Mouse (Mus musculus) c-Kit-positive CD71-positive TER-119-positive erythroid progenitor cells, embryonic 14.5 days (primary cell): Measurements from ENCODE around the gene Tceal3.
A peak's percentile ranks its signal among the peaks of the same experiment; 100 is the strongest.
"Not testable (repeated sequence)": the region's sequence is repeated elsewhere in the genome, so short reads cannot be mapped to it uniquely, and the experiment has no call there.

Experiments
- DNase-seq: peaks from one replicate; pipeline ENCODE4 v3.0.0-alpha.2; 2013; ENCODE audit warnings: low spot score

The Tceal3 gene

DNA sequence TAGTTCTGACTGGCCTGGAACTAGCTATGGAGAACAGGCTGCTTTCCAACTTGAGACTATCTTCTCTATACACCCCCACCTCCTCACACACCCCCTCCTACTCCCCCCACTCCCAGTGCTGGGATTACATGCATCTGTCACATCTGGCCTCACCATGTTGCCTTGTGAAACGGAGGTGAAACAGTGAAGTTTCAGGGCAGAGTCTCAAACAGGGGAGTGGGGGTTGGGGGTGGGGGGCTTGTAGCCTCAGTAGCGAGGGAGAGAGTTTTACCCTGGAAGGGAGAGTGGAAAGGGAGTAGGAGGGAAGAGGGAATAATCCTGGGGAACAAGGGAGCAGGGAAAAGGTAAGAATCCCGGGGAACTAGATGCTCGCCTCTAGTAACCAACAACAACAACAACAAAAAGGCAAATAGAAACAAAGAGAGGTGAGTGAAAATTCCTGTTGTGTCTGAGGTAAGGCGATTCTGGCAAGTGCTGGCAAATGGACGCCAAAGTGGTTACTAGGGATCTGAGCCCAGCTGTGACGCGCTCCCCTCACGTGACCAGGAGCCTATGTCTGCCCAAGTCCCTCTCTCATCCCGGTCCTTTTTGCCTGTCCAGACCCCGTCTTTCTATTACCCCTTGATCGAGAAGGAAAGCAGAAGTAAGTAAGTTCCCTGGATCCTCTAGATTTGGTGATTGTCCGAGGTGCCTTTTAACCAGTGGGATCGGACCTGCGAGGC is 117.0 kb downstream of the Tceal3 start, which contains the start of gene Tceal1:
Gene Tceal1 (plus strand): TSS at position 537 of the 722 bp plus-strand sequence.
- peak; percentile 4 for DNase-seq

DNA sequence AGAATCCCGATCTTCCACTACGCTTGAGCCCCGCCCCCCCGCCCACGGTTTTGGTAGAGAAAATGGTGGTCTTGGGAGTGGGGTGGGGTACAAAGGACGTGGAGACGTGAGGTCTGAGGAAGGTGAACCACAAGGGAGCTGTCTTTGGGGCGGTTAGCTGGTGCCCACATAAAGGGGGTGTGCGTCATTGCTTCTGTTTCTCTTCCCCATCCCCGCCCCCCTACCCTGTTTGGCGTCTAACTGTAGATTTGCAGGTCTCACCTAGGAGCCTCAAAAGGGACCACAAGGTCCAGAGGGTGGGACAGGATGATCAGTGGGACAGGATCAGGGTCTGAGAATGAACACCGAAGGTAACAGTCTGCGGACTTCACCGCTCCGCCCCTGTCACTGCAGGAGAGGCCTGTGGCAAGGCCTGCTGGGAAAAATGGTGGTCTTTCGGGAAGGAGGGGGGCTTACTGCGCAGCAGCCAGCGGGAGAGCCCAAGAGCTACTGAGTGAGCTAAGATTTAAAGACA is 117.6 kb downstream of the Tceal3 start:
- DNase-seq = no peak

DNA sequence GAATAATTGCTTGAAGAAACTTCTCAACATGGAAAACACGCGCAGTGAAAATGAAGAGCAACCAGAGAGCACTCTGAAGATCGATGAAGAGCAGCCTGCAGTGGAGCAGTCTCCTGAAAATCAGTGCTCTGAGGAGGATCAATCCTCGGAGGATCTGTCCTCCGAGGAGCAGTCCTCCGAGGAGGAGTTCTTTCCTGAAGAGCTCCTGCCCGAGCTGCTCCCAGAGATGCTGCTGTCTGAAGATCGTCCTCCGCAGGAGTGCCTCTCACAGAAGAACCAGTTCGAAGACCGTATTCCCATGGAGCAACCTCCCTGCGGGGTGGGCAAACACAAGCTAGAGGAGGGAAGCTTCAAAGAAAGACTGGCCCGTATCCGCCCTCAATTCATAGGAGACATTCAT is 118.1 kb downstream of the Tceal3 start:
- DNase-seq = no peak

DNA sequence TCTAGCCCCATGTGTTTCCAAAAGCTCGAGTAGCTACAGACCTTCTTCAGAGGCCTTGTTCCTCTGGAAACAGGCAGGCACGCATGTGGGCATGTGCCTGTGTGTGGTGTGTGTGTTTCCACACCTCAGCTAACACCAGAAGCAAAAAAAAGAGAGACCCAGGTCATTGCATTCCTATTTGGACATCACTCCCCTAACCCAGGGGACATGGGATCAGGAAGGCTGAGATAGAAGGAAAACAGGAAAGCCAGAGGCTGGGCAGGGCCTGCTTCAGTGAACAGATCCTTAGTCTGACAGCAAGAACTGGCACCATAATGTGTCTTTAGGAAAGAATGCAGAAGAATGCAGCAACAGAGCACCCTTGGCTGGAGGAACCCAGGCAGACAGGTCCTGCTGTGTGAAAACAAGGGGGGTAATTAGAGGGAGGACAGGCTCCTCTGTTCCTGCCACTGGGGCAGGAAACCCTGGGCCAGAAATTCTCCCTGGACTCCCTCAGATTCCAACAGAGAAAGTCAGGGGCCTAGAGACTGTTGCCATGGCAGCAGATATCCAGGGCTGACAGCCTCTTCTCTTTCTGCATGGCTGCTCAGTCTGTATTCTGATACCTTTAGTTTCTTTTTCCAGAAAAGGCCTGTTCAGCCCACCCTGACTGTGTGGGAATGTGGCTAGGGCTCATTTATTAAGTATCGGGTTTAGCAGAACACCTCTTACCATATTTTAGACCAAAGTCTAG is 124.3 kb downstream of the Tceal3 start:
- not testable (repeated sequence) for DNase-seq
